ENCODE assay signal across 8 mouse cellular contexts in the genomic region with DNA sequence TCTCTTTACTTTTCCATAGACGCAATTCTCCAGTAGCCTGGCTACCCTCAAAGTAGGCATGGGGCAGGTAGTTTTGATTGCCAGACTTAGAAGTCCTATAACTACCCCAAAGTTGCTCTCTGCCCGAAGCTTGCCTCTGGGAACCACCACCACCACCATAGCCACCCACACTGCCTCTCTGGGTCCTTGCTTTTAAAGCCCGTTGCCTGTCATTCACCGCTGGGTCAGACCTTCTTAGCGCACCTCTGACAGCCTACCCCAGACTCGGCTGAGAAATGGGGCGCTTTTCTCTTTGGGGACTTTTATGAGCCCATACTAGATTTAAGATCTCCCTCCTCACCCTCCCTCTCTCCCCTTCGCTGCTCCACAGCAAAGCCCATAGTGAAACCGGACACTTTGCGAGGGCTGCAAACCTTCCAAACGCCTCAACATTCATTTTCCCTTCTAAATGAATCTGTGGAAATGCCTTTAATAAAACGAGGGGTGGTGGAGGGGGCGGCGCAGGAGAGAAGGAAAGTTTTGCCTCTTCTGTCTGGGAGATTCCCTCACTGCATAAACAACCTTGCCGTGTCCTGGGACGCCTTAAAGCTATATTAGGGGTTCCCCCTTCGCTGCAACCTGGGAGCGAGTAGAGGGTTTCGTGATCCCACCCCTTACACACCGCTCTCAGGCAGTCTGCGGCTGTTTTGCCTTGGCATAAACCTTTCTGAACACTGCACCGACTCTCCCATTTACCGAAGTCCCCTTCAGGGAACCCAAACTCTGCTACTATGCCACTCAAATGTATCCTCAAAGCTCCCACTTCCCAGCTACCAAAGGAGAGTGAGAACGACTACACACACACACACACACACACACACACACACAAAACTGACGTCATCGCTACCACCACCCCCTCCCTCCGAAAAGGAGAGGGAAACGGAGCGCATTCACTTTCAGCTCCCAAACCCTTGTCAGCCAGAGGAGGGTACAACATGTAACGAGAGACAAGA. TPM values are rescaled to one million over a fixed set of nuclear protein-coding genes. Genes with fewer than 3 reads are reported as not detected.
A peak's percentile ranks its signal among the peaks of the same experiment; 100 is the strongest.
DNase-seq lines count a peak whose midpoint lies in the region; ATAC-seq lines count a peak whose summit lies in the region.

No protein-coding gene starts in this region.

- H3K9me3 ChIP-seq in intestine, embryonic 14.5 days (ENCODE audit: control insufficient read depth, low read length) = no peaks in the 10 kb centered on the region
- no peaks in the 10 kb centered on the region for H3K9me3 ChIP-seq in limb, embryonic 12.5 days
- no peaks in the 10 kb centered on the region for H3K9me3 ChIP-seq in midbrain, embryonic 13.5 days

- peak overlapping the region; percentile 86 for H3K4me2 ChIP-seq in intestine, embryonic 14.5 days (ENCODE audit: low read length)
- H3K4me2 ChIP-seq in limb, embryonic 12.5 days = peak overlapping the region; percentile 80
- peak overlapping the region; percentile 85 for H3K4me2 ChIP-seq in midbrain, embryonic 13.5 days (replicated peaks)

- H3K27ac ChIP-seq in intestine, embryonic 14.5 days (ENCODE audit: low read depth) = peak overlapping the region; percentile 40; the same call in 1 of the 2 replicates
- H3K27ac ChIP-seq in limb, embryonic 12.5 days = peak overlapping the region; percentile 87
- H3K27ac ChIP-seq in midbrain, embryonic 13.5 days = no peak overlapping the region

- H3K4me1 ChIP-seq in intestine, embryonic 14.5 days (replicated peaks; ENCODE audit: control insufficient read depth, insufficient read depth, low read length) = peaks cover 10% of the 10 kb centered on the region; the same call in 1 of the 2 replicates
- H3K4me1 ChIP-seq in limb, embryonic 12.5 days (replicated peaks) = peaks cover 22% of the 10 kb centered on the region
- peaks cover 25% of the 10 kb centered on the region for H3K4me1 ChIP-seq in midbrain, embryonic 13.5 days (replicated peaks)

- no peaks in the 10 kb centered on the region for H3K36me3 ChIP-seq in intestine, embryonic 14.5 days (ENCODE audit: control insufficient read depth, insufficient read depth, low read length)
- no peaks in the 10 kb centered on the region for H3K36me3 ChIP-seq in limb, embryonic 12.5 days
- no peaks in the 10 kb centered on the region for H3K36me3 ChIP-seq in midbrain, embryonic 13.5 days

- peaks cover 32% of the 10 kb centered on the region for H3K27me3 ChIP-seq in intestine, embryonic 14.5 days (replicated peaks; ENCODE audit: control insufficient read depth, insufficient read depth, low read length)
- H3K27me3 ChIP-seq in limb, embryonic 12.5 days = peaks cover 21% of the 10 kb centered on the region
- peaks cover 35% of the 10 kb centered on the region for H3K27me3 ChIP-seq in midbrain, embryonic 13.5 days

- DNase-seq in frontal cortex, postnatal 36 days (ENCODE audit: low spot score in 2 of 2) = peak; percentile 16 to 22
- DNase-seq in frontal cortex, postnatal 25 days (ENCODE audit: low spot score in 2 of 2) = no peak
- DNase-seq in intestine, embryonic 14.5 days (ENCODE audit: low spot score) = peak; percentile 77
- DNase-seq in yolk sac, embryonic 10.5 days (ENCODE audit: low spot score) = peak; percentile 36

- ATAC-seq in common myeloid progenitor, adult 5-6 weeks (replicated peaks; ENCODE audit: low read depth, poor library complexity, severe bottlenecking) = peak; percentile 43
- peak; percentile 53; the same call in 1 of the 2 replicates for ATAC-seq in granulocyte monocyte progenitor cell, adult 5-6 weeks (replicated peaks; ENCODE audit: poor library complexity, severe bottlenecking)
- 0 out of 2 replicates have a peak, but pooled peaks have one; percentile 44 for ATAC-seq in intestine, embryonic 14.5 days (replicated peaks; ENCODE audit: low FRiP score, low TSS enrichment, low read depth)
- peak; percentile 53 for ATAC-seq in limb, embryonic 12.5 days (ENCODE audit: insufficient number of reproducible peaks, insufficient read depth, low FRiP score, low TSS enrichment, low read depth)
- peak; percentile 51 for ATAC-seq in midbrain, embryonic 13.5 days

- H3K4me3 ChIP-seq in intestine, embryonic 14.5 days (ENCODE audit: low read depth, low read length) = peak overlapping the region; percentile 43
- peak overlapping the region; percentile 58 for H3K4me3 ChIP-seq in limb, embryonic 12.5 days (replicated peaks)
- H3K4me3 ChIP-seq in midbrain, embryonic 13.5 days (replicated peaks) = peak overlapping the region; percentile 61

- peak overlapping the region; percentile 34 for H3K9ac ChIP-seq in intestine, embryonic 14.5 days (ENCODE audit: low read length)
- H3K9ac ChIP-seq in limb, embryonic 12.5 days (replicated peaks) = peak overlapping the region; percentile 67
- peak overlapping the region; percentile 32 for H3K9ac ChIP-seq in midbrain, embryonic 13.5 days (replicated peaks)

- under 1% methylated on average over 28 of the region's 30 CpGs for WGBS in intestine, embryonic 14.5 days
- WGBS in limb, embryonic 12.5 days = 0% methylated on average over 30 of the region's 30 CpGs
- WGBS in midbrain, embryonic 13.5 days = under 1% methylated on average over 30 of the region's 30 CpGs

RNA-seq across cellular contexts. Expression of a gene that starts 1.7 kb away (rescaled TPM):
- not detected in 2 replicates for total RNA-seq in common myeloid progenitor, adult 5-6 weeks (2017)
- total RNA-seq in granulocyte monocyte progenitor cell, adult 5-6 weeks (2014; fragmentation: Nextera tagmentation) = not detected in 2 replicates
- not detected in 2 replicates for total RNA-seq in granulocyte monocyte progenitor cell, adult 5-6 weeks (2017)
- 0.77 and 1.0 TPM in 2 replicates for polyA plus RNA-seq in intestine, embryonic 14.5 days (2014; fragmentation: Nextera tagmentation; extraction: Ambion mirVana)
- polyA plus RNA-seq in limb, embryonic 12.5 days (2016; fragmentation: Nextera tagmentation; extraction: Ambion mirVana) = 0.87 and 1.1 TPM in 2 replicates
- 0.59 and 0.66 TPM in 2 replicates for polyA plus RNA-seq in midbrain, embryonic 13.5 days (2015; fragmentation: Nextera tagmentation; extraction: Ambion mirVana)

Comparison
In these comparisons a context has a peak if more than half of its experiments do, and no peak if none do; other contexts are left out.
1. DNase-seq: peak in frontal cortex, postnatal 36 days (2 of 2), intestine, embryonic 14.5 days (single experiment) and yolk sac, embryonic 10.5 days (single experiment); none in frontal cortex, postnatal 25 days (0 of 2).
2. Peak in every context shown above with its lines, with median percentiles within 50 percentile points of each other: ATAC-seq, H3K4me2 ChIP-seq, H3K4me3 ChIP-seq and H3K9ac ChIP-seq.